Mouse (Mus musculus) midbrain, embryonic 11.5 days (tissue): Measurements from ENCODE around the gene Tnrc6c. TPM values are rescaled to one million over a fixed set of nuclear protein-coding genes. Genes with fewer than 3 reads are reported as not detected.

Experiments used
- ATAC-seq: fragments of 200-750 bp; cut with Nextera tagmentation; 2 replicates; pipeline ENCODE4 v1.8.0; 2017; ENCODE audit warnings: moderate TSS enrichment, moderate library complexity; ENCODE audit not compliant: low FRiP score
- DNase-seq: peaks from one replicate; pipeline ENCODE4 v3.0.0; 2015; ENCODE audit warnings: low spot score; ENCODE audit errors: missing footprints
- H3K27ac ChIP-seq: fragments of 300-500 bp; sonication (generic); 2 replicates; pipeline ENCODE4 v1.5.1; 2014; ENCODE audit warnings: low read depth, low read length
- H3K27me3 ChIP-seq: fragments of 300-500 bp; sonication (generic); 2 replicates; pipeline ENCODE4 v1.6.1; 2014; ENCODE audit warnings: mild to moderate bottlenecking, low read length, moderate library complexity, mixed read lengths; ENCODE audit not compliant: control insufficient read depth, insufficient read depth
- H3K36me3 ChIP-seq: fragments of 300-500 bp; sonication (generic); 2 replicates; pipeline ENCODE4 v1.6.1; 2014; ENCODE audit warnings: mild to moderate bottlenecking, low read length, moderate library complexity, mixed read lengths; ENCODE audit not compliant: control insufficient read depth, insufficient read depth
- H3K4me1 ChIP-seq: fragments of 300-500 bp; sonication (generic); 2 replicates; pipeline ENCODE4 v1.6.1; 2014; ENCODE audit warnings: low read length; ENCODE audit not compliant: control insufficient read depth, insufficient read depth
- H3K4me2 ChIP-seq: fragments of 300-500 bp; sonication (generic); 2 replicates; pipeline ENCODE4 v1.6.1; 2014; ENCODE audit warnings: mild to moderate bottlenecking, moderate library complexity
- H3K4me3 ChIP-seq: fragments of 300-500 bp; sonication (generic); 2 replicates; pipeline ENCODE4 v1.5.1; 2014; ENCODE audit warnings: low read depth, low read length
- H3K9ac ChIP-seq: fragments of 300-500 bp; sonication (generic); 2 replicates; pipeline ENCODE4 v1.6.1; 2014; ENCODE audit warnings: low read length
- H3K9me3 ChIP-seq: fragments of 300-500 bp; sonication (generic); 2 replicates; pipeline ENCODE4 v1.6.1; 2016; ENCODE audit warnings: low read length; ENCODE audit not compliant: control insufficient read depth
- WGBS: fragments of 180-500 bp; shearing (Covaris S2); extraction: QIAGEN DNeasy Blood & Tissue Kit; methylation state at CpG from one replicate; pipeline ENCODE4 v1.1.7; 2014; 5-methylcytosine and 5-hydroxymethylcytosine counted together
- polyA plus RNA-seq: library from polyadenylated mRNA; unstranded; fragments of >200 nt; fragmentation: Nextera tagmentation; extraction: Ambion mirVana; gene quantifications from 2 replicates; pipeline ENCODE4 v1.2.1, GENCODE M21; 2014

The Tnrc6c gene
- polyA plus RNA-seq, 1 experiment from 2014 or later: 15.1 TPM

- DNase-seq (peak; percentile 69), ATAC-seq (no peak)
- Histone ChIP-seq H3K27me3 (no peaks in the 10 kb centered on the region), H3K4me2 (no peak overlapping the region), H3K4me3 (no peak overlapping the region), H3K36me3 (no peaks in the 10 kb centered on the region), H3K9me3 (no peaks in the 10 kb centered on the region), H3K27ac (no peak overlapping the region), H3K4me1 (no peaks in the 10 kb centered on the region), H3K9ac (no peak overlapping the region)
- 64% methylated on average over 3 of the region's 3 CpGs for WGBS
Observed at GRCm38 (mm10) chr11:117677111-117677510, 23.0 kb downstream of the Tnrc6c start.

GRCm38 (mm10) chr11:117677594-117677993, 23.5 kb downstream of the Tnrc6c start:
- Histone ChIP-seq H3K4me2 (no peak overlapping the region), H3K27me3 (no peaks in the 10 kb centered on the region), H3K4me3 (no peak overlapping the region), H3K9me3 (no peaks in the 10 kb centered on the region), H3K27ac (no peak overlapping the region), H3K9ac (no peak overlapping the region), H3K36me3 (no peaks in the 10 kb centered on the region), H3K4me1 (no peaks in the 10 kb centered on the region)
- WGBS: 92% methylated on average over 3 of the region's 3 CpGs
- DNase-seq (no peak), ATAC-seq (no peak)

DNA sequence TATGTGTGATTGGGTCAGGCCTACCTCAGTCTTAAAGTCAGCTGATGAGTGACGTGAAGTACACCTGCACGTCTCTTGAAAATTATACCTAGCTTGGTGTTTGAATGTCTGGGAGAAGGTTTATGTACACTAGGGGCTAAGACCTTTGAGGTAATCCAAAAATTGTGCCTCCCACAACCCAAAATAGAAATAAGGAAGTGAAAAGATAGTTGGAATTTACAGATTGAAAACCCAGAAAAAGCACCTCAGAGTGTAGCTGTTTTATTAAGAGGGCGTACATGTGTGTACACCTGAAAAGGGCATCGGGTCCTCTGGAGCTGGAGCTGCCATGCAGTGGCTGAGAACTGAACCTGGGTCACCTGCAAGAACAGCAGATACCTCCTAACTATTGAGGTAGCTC, 24.1 kb downstream of the Tnrc6c start:
- no peaks in the 10 kb centered on the region for H3K36me3 ChIP-seq
- H3K9me3 ChIP-seq: no peaks in the 10 kb centered on the region
- 91% methylated on average over 4 of the region's 4 CpGs for WGBS
- no peak overlapping the region for H3K4me3 ChIP-seq
- H3K27me3 ChIP-seq: no peaks in the 10 kb centered on the region
- no peak overlapping the region for H3K9ac ChIP-seq
- peak; percentile 17 for DNase-seq
- H3K4me2 ChIP-seq: no peak overlapping the region
- no peak for ATAC-seq
- no peaks in the 10 kb centered on the region for H3K4me1 ChIP-seq
- H3K27ac ChIP-seq: no peak overlapping the region

DNA sequence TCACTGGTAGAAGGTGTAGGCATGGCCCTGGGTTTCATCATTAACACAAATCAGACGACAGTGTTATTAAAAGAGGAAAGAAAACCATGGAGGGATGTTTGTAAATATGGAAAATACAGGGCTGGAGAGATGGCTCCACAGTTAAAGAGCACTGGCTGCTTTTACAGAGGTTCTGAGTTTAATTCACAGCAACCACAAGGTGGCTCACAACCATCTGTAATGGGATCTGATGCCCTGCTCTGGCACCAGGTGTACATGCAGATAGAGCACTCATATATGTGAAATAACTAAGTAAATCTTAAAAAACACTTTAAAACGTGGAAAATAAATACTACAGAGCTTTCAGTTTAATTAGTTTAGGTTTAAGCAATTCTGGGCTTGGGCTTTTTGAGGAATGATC, 24.7 kb downstream of the Tnrc6c start:
- Histone ChIP-seq H3K4me3 (no peak overlapping the region), H3K27me3 (no peaks in the 10 kb centered on the region), H3K4me1 (no peaks in the 10 kb centered on the region), H3K9ac (no peak overlapping the region), H3K36me3 (no peaks in the 10 kb centered on the region), H3K9me3 (no peaks in the 10 kb centered on the region), H3K27ac (no peak overlapping the region), H3K4me2 (no peak overlapping the region)
- DNase-seq (peak; percentile 45), ATAC-seq (no peak)
- WGBS: 62% methylated on average over 2 of the region's 2 CpGs

DNA sequence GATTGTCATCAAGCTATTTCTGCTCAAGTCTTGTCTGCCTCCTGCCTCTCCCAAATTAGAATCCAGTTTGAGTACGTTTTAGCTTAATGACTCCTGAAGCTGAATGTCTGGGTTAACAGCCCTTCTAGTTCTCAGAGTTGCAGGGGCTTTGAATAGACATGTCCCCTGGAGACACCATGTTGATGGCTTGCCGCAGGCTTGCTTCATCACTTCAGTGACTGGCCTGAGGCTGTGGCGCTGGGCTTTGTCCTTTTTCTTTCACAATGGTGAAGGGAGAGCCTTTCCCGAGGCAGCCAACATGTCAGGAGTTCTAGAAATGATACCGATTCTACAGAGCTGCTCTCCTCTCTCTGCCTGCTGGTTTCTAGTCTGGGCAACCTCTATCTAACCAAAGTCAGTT, 30.6 kb downstream of the Tnrc6c start:
- H3K27me3 ChIP-seq: no peaks in the 10 kb centered on the region
- no peak for ATAC-seq
- WGBS: 31% methylated on average over 5 of the region's 5 CpGs
- DNase-seq: no peak
- H3K9me3 ChIP-seq: no peaks in the 10 kb centered on the region
- no peak overlapping the region for H3K9ac ChIP-seq
- no peak overlapping the region for H3K4me2 ChIP-seq
- H3K27ac ChIP-seq: no peak overlapping the region
- 0 out of 2 replicates have a peak, but pooled peaks cover 3% of the 10 kb centered on the region for H3K4me1 ChIP-seq
- H3K36me3 ChIP-seq: no peaks in the 10 kb centered on the region
- no peak overlapping the region for H3K4me3 ChIP-seq

GRCm38 (mm10) chr11:117685461-117685860, 31.4 kb downstream of the Tnrc6c start:
- H3K36me3 ChIP-seq: no peaks in the 10 kb centered on the region
- H3K9me3 ChIP-seq: no peaks in the 10 kb centered on the region
- no peak overlapping the region for H3K4me3 ChIP-seq
- H3K27ac ChIP-seq: no peak overlapping the region
- no peak overlapping the region for H3K9ac ChIP-seq
- 78% methylated on average over 3 of the region's 3 CpGs for WGBS
- H3K4me1 ChIP-seq: 0 out of 2 replicates have a peak, but pooled peaks cover 3% of the 10 kb centered on the region
- ATAC-seq: no peak
- DNase-seq: peak; percentile 28
- no peaks in the 10 kb centered on the region for H3K27me3 ChIP-seq
- no peak overlapping the region for H3K4me2 ChIP-seq

- H3K4me1 ChIP-seq: 0 out of 2 replicates have a peak, but pooled peaks cover 3% of the 10 kb centered on the region
- H3K9ac ChIP-seq: no peak overlapping the region
- H3K27me3 ChIP-seq: no peaks in the 10 kb centered on the region
- H3K27ac ChIP-seq: no peak overlapping the region
- no peak overlapping the region for H3K4me2 ChIP-seq
- H3K4me3 ChIP-seq: no peak overlapping the region
- 62% methylated on average over 8 of the region's 8 CpGs for WGBS
- H3K36me3 ChIP-seq: no peaks in the 10 kb centered on the region
- DNase-seq (peak; percentile 31), ATAC-seq (no peak)
- H3K9me3 ChIP-seq: no peaks in the 10 kb centered on the region
Observed at GRCm38 (mm10) chr11:117686021-117686420, 31.9 kb downstream of the Tnrc6c start.

- H3K27ac ChIP-seq: no peak overlapping the region
- ATAC-seq (no peak), DNase-seq (peak; percentile 54)
- 0 out of 2 replicates have a peak, but pooled peaks cover 3% of the 10 kb centered on the region for H3K4me1 ChIP-seq
- no peak overlapping the region for H3K4me3 ChIP-seq
- no peaks in the 10 kb centered on the region for H3K9me3 ChIP-seq
- H3K27me3 ChIP-seq: no peaks in the 10 kb centered on the region
- H3K9ac ChIP-seq: no peak overlapping the region
- 83% methylated on average over 2 of the region's 2 CpGs for WGBS
- no peak overlapping the region for H3K4me2 ChIP-seq
- H3K36me3 ChIP-seq: no peaks in the 10 kb centered on the region
Observed at GRCm38 (mm10) chr11:117688603-117689002, 34.5 kb downstream of the Tnrc6c start.

GRCm38 (mm10) chr11:117691311-117691710, 37.2 kb downstream of the Tnrc6c start:
- no peak overlapping the region for H3K4me3 ChIP-seq
- DNase-seq (peak; percentile 54), ATAC-seq (no peak)
- no peak overlapping the region for H3K9ac ChIP-seq
- H3K4me2 ChIP-seq: no peak overlapping the region
- H3K27me3 ChIP-seq: no peaks in the 10 kb centered on the region
- no peak overlapping the region for H3K27ac ChIP-seq
- H3K4me1 ChIP-seq: peaks cover 3% of the 10 kb centered on the region; the same call in 1 of the 2 replicates
- H3K36me3 ChIP-seq: no peaks in the 10 kb centered on the region
- no peaks in the 10 kb centered on the region for H3K9me3 ChIP-seq

- DNase-seq (no peak), ATAC-seq (no peak)
- Histone ChIP-seq H3K4me3 (no peak overlapping the region), H3K4me1 (peaks cover 7% of the 10 kb centered on the region; the same call in 1 of the 2 replicates), H3K27ac (no peak overlapping the region), H3K27me3 (no peaks in the 10 kb centered on the region), H3K4me2 (no peak overlapping the region), H3K36me3 (no peaks in the 10 kb centered on the region), H3K9ac (no peak overlapping the region), H3K9me3 (no peaks in the 10 kb centered on the region)
- WGBS: 87% methylated on average over 5 of the region's 5 CpGs
Observed at GRCm38 (mm10) chr11:117694050-117694449, 40.0 kb downstream of the Tnrc6c start.
